Mouse (Mus musculus) lung, postnatal 0 days (tissue): ENCODE measurements at regions not wholly inside any gene's neighbourhood (a gene's known extent, or its start where the extent isn't known, plus 50 kb on each side); places are given as distances from the start of the nearest gene placed in this dataset.

ENCODE experiments used
- CTCF ChIP-seq: IDR thresholded peaks from 2 replicates; pipeline ENCODE4 v1.5.1; 2016; ENCODE audit warnings: antibody characterized with exemption, mild to moderate bottlenecking
- EP300 ChIP-seq: IDR thresholded peaks from 2 replicates; pipeline ENCODE4 v1.6.1; 2016; ENCODE audit warnings: antibody characterized with exemption, mild to moderate bottlenecking, control low read depth

DNA sequence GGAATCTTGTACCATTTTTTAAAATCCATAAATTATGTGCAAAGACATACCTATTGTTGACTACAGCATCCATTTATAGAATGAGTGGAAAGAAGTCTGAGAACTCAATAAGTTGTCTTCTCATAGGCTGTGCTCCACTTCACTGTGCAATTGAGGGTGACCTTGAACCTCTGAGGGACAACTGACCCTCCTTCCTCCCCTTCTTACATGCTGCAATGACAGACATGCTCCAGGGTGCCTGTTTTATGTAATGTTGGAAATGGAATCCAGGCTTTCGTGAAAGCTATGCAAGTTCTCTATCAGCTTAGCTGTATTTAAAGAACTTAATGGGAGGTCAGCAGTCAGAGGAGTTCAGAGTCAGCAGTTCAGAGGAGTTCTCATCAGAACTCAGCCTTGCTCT lies 118.9 kb upstream of the Vegfc start:
- TF ChIP-seq EP300 (no peak), CTCF (no peak)
